Mouse (Mus musculus) gastrocnemius, postnatal 14 days (tissue): ENCODE results near the gene Diras2. TPM values are rescaled to one million over a fixed set of nuclear protein-coding genes. Genes with fewer than 3 reads are reported as not detected.
A peak's percentile ranks its signal among the peaks of the same experiment; 100 is the strongest.

Experiments used
- DNase-seq: peaks from one replicate; pipeline ENCODE4 v3.0.0; 2021; ENCODE audit warnings: mixed read lengths
- intact Hi-C: fragments of 180-260 bp; cut with DNase I; formaldehyde crosslinking; loops from one replicate; pipeline ENCODE4 v1.15.1; 2025; ENCODE audit warnings: low total_unique reads
- total RNA-seq, 2 experiments: library from RNA; stranded (reverse); gene quantifications; 2 replicates each; pipeline ENCODE4 v1.2.3; 2021

Gene Diras2
- total RNA-seq, 2 experiments from 2014 or later = 0.06 to 0.13 TPM

- DNase-seq = no peak
- intact Hi-C loops = no loop called here
These were observed 26.3 kb upstream of the Diras2 start for GRCm38 (mm10) chr13:52557421-52557820.

- DNase-seq = no peak
- intact Hi-C loops = no loop called here
These were observed 23.6 kb upstream of the Diras2 start for GRCm38 (mm10) chr13:52554722-52555121.

- intact Hi-C loops = no loop called here
- no peak for DNase-seq
These were observed 21.9 kb upstream of the Diras2 start for GRCm38 (mm10) chr13:52552822-52553477.

GRCm38 (mm10) chr13:52551275-52551674 lies 20.2 kb upstream of the Diras2 start:
- no peak for DNase-seq

GRCm38 (mm10) chr13:52550690-52551193 lies 19.7 kb upstream of the Diras2 start:
- intact Hi-C loops = no loop called here
- no peak for DNase-seq

More at GRCm38 (mm10) chr13:52551275-52551674, 20.2 kb upstream of the Diras2 start:
- intact Hi-C loops = no loop called here

GRCm38 (mm10) chr13:52546288-52546687 lies 15.2 kb upstream of the Diras2 start:
- DNase-seq = no peak
- intact Hi-C loops = no loop called here

- DNase-seq = no peak
- intact Hi-C loops = no loop called here
These were observed 11.6 kb upstream of the Diras2 start for GRCm38 (mm10) chr13:52542636-52543035.

- intact Hi-C loops = no loop called here
- DNase-seq = no peak
These were observed 11.0 kb upstream of the Diras2 start for GRCm38 (mm10) chr13:52542036-52542526.

GRCm38 (mm10) chr13:52541385-52542035 lies 10.4 kb upstream of the Diras2 start:
- DNase-seq = no peak
- intact Hi-C loops = no loop called here

- intact Hi-C loops = loop anchor here (5.0 to 10.0 kb wide), 3 partner anchors 262 to 705 kb away; no protein-coding TSS in a partner anchor
- DNase-seq = no peak
These were observed 8.4 kb upstream of the Diras2 start for GRCm38 (mm10) chr13:52539461-52539860.

- no peak for DNase-seq
- intact Hi-C loops = loop anchor here (5.0 to 10.0 kb wide), 3 partner anchors 261 to 704 kb away; no protein-coding TSS in a partner anchor
These were observed 7.6 kb upstream of the Diras2 start for GRCm38 (mm10) chr13:52538588-52539116.

GRCm38 (mm10) chr13:52537754-52538587 lies 6.9 kb upstream of the Diras2 start:
- DNase-seq = no peak
- intact Hi-C loops = loop anchor here (5.0 to 10.0 kb wide), 3 partner anchors 261 to 703 kb away; no protein-coding TSS in a partner anchor

- peak; percentile 54 for DNase-seq
- intact Hi-C loops = loop anchor here (5.0 to 10.0 kb wide), 3 partner anchors 258 to 701 kb away; no protein-coding TSS in a partner anchor
These were observed 4.5 kb upstream of the Diras2 start for GRCm38 (mm10) chr13:52535542-52535941.

GRCm38 (mm10) chr13:52533644-52534043 lies 2.6 kb upstream of the Diras2 start:
- DNase-seq = no peak
- intact Hi-C loops = loop anchor here (10.0 kb wide), 1 partner anchor 699 kb away; no protein-coding TSS in a partner anchor

- intact Hi-C loops = loop anchor here (10.0 kb wide), 1 partner anchor 695 kb away; no protein-coding TSS in a partner anchor
- peak; percentile 68 for DNase-seq
These were observed 802 bp downstream of the Diras2 start for GRCm38 (mm10) chr13:52530008-52530945.

GRCm38 (mm10) chr13:52529188-52529972 lies 1.7 kb downstream of the Diras2 start:
- DNase-seq = no peak
- intact Hi-C loops = no loop called here

- DNase-seq = no peak
- intact Hi-C loops = no loop called here
These were observed 2.3 kb downstream of the Diras2 start for GRCm38 (mm10) chr13:52528786-52529185.
